Mouse (Mus musculus): ENCODE measurements around the gene Hand2.

- TF ChIP-seq CTCF (IDR thresholded peaks at IDR 0.05; ENCODE audit: insufficient read depth, low read length) (no peak), POLR2A (IDR thresholded peaks at IDR 0.05; ENCODE audit: borderline replicate concordance, extremely low read depth, low read depth, low read length) (no peak)
These were observed 2.5 kb downstream of the Hand2 start for GRCm38 (mm10) chr8:57322961-57323941.
